Mouse (Mus musculus): ENCODE results near the gene Tead2. TPM values are rescaled to one million over a fixed set of nuclear protein-coding genes. Genes with fewer than 3 reads are reported as not detected.
A peak's percentile ranks its signal among the peaks of the same experiment; 100 is the strongest.

Tead2 gene
- polyA plus RNA-seq, 1 experiment from 2014 or later: 385 TPM

GRCm38 (mm10) chr7:45233580-45234332 is 18.2 kb downstream of the Tead2 start:
- Histone ChIP-seq H3K4me2 (ENCODE audit: low read depth, severe bottlenecking) (peak overlapping the region; percentile 44), H3K27ac (replicated peaks; ENCODE audit: low read depth, low read length) (peak overlapping the region; percentile 68), H3K4me1 (ENCODE audit: control insufficient read depth, insufficient read depth, low read length) (peaks cover 26% of the 10 kb centered on the region), H3K36me3 (ENCODE audit: control insufficient read depth, insufficient read depth, low read length) (peaks cover 29% of the 10 kb centered on the region), H3K9me3 (ENCODE audit: control insufficient read depth, low read length) (no peaks in the 10 kb centered on the region), H3K4me3 (ENCODE audit: low read depth, low read length) (no peak overlapping the region), H3K27me3 (ENCODE audit: control insufficient read depth, insufficient read depth, low read length) (no peaks in the 10 kb centered on the region), H3K9ac (ENCODE audit: low read length) (no peak overlapping the region)
- WGBS: 24% methylated on average over 20 of the region's 20 CpGs
- ATAC-seq (ENCODE audit: insufficient number of reproducible peaks, low FRiP score, low TSS enrichment, low read depth) (no peak), DNase-seq (ENCODE audit: low spot score) (peak; percentile 55)

GRCm38 (mm10) chr7:45234333-45234841 is 18.8 kb downstream of the Tead2 start:
- no peak overlapping the region for H3K9ac ChIP-seq (ENCODE audit: low read length)
- H3K27ac ChIP-seq (replicated peaks; ENCODE audit: low read depth, low read length): peak overlapping the region; percentile 68
- peak; percentile 70 for DNase-seq (ENCODE audit: low spot score)
- ATAC-seq (ENCODE audit: insufficient number of reproducible peaks, low FRiP score, low TSS enrichment, low read depth): no peak
- no peaks in the 10 kb centered on the region for H3K9me3 ChIP-seq (ENCODE audit: control insufficient read depth, low read length)
- H3K4me1 ChIP-seq (ENCODE audit: control insufficient read depth, insufficient read depth, low read length): peaks cover 26% of the 10 kb centered on the region
- peaks cover 3% of the 10 kb centered on the region; the same call in 1 of the 2 replicates for H3K27me3 ChIP-seq (ENCODE audit: control insufficient read depth, insufficient read depth, low read length)
- 8% methylated on average over 29 of the region's 29 CpGs for WGBS
- H3K4me3 ChIP-seq (ENCODE audit: low read depth, low read length): no peak overlapping the region
- peak overlapping the region; percentile 44 for H3K4me2 ChIP-seq (ENCODE audit: low read depth, severe bottlenecking)
- peaks cover 23% of the 10 kb centered on the region for H3K36me3 ChIP-seq (ENCODE audit: control insufficient read depth, insufficient read depth, low read length)

GRCm38 (mm10) chr7:45234922-45235571 is 19.5 kb downstream of the Tead2 start:
- peak; percentile 82 for DNase-seq (ENCODE audit: low spot score)
- peak overlapping the region; percentile 26 for H3K4me3 ChIP-seq (ENCODE audit: low read depth, low read length)
- H3K27ac ChIP-seq (replicated peaks; ENCODE audit: low read depth, low read length): peak overlapping the region; percentile 32
- no peaks in the 10 kb centered on the region for H3K9me3 ChIP-seq (ENCODE audit: control insufficient read depth, low read length)
- H3K4me1 ChIP-seq (ENCODE audit: control insufficient read depth, insufficient read depth, low read length): peaks cover 26% of the 10 kb centered on the region
- peak overlapping the region; percentile 43; the same call in 1 of the 2 replicates for H3K9ac ChIP-seq (ENCODE audit: low read length)
- H3K27me3 ChIP-seq (ENCODE audit: control insufficient read depth, insufficient read depth, low read length): peaks cover 3% of the 10 kb centered on the region; the same call in 1 of the 2 replicates
- peaks cover 17% of the 10 kb centered on the region for H3K36me3 ChIP-seq (ENCODE audit: control insufficient read depth, insufficient read depth, low read length)
- ATAC-seq (ENCODE audit: insufficient number of reproducible peaks, low FRiP score, low TSS enrichment, low read depth): peak; percentile 83
- peak overlapping the region; percentile 44 for H3K4me2 ChIP-seq (ENCODE audit: low read depth, severe bottlenecking)
- WGBS: 3% methylated on average over 21 of the region's 21 CpGs

GRCm38 (mm10) chr7:45235656-45236180 is 20.2 kb downstream of the Tead2 start:
- WGBS: 21% methylated on average over 17 of the region's 17 CpGs
- no peaks in the 10 kb centered on the region for H3K9me3 ChIP-seq (ENCODE audit: control insufficient read depth, low read length)
- peaks cover 3% of the 10 kb centered on the region; the same call in 1 of the 2 replicates for H3K27me3 ChIP-seq (ENCODE audit: control insufficient read depth, insufficient read depth, low read length)
- H3K27ac ChIP-seq (replicated peaks; ENCODE audit: low read depth, low read length): peak overlapping the region; percentile 32; the same call in 1 of the 2 replicates
- peaks cover 17% of the 10 kb centered on the region for H3K36me3 ChIP-seq (ENCODE audit: control insufficient read depth, insufficient read depth, low read length)
- 0 out of 2 replicates have a peak overlapping the region, but pooled peaks have one; percentile 43 for H3K9ac ChIP-seq (ENCODE audit: low read length)
- DNase-seq (ENCODE audit: low spot score): peak; percentile 28
- no peak for ATAC-seq (ENCODE audit: insufficient number of reproducible peaks, low FRiP score, low TSS enrichment, low read depth)
- peaks cover 29% of the 10 kb centered on the region for H3K4me1 ChIP-seq (ENCODE audit: control insufficient read depth, insufficient read depth, low read length)
- peak overlapping the region; percentile 44 for H3K4me2 ChIP-seq (ENCODE audit: low read depth, severe bottlenecking)
- H3K4me3 ChIP-seq (ENCODE audit: low read depth, low read length): peak overlapping the region; percentile 26

GRCm38 (mm10) chr7:45237747-45238699 is 22.5 kb downstream of the Tead2 start:
- Histone ChIP-seq H3K4me3 (ENCODE audit: low read depth, low read length) (no peak overlapping the region), H3K4me2 (ENCODE audit: low read depth, severe bottlenecking) (no peak overlapping the region), H3K27ac (replicated peaks; ENCODE audit: low read depth, low read length) (no peak overlapping the region), H3K36me3 (ENCODE audit: control insufficient read depth, insufficient read depth, low read length) (peaks cover 2% of the 10 kb centered on the region; the same call in 1 of the 2 replicates), H3K9me3 (ENCODE audit: control insufficient read depth, low read length) (no peaks in the 10 kb centered on the region), H3K27me3 (ENCODE audit: control insufficient read depth, insufficient read depth, low read length) (peaks cover 3% of the 10 kb centered on the region; the same call in 1 of the 2 replicates), H3K4me1 (ENCODE audit: control insufficient read depth, insufficient read depth, low read length) (peaks cover 27% of the 10 kb centered on the region), H3K9ac (ENCODE audit: low read length) (no peak overlapping the region)
- peak; percentile 20 for DNase-seq (ENCODE audit: low spot score)
- no peak for ATAC-seq (ENCODE audit: insufficient number of reproducible peaks, low FRiP score, low TSS enrichment, low read depth)
- WGBS: 80% methylated on average over 17 of the region's 17 CpGs

GRCm38 (mm10) chr7:45238723-45239496 is 23.4 kb downstream of the Tead2 start, which contains the start of gene Cd37:
Cd37 (minus strand) TSS chr7:45239115.
- H3K36me3 ChIP-seq (ENCODE audit: control insufficient read depth, insufficient read depth, low read length): no peaks in the 10 kb centered on the region
- H3K4me1 ChIP-seq (ENCODE audit: control insufficient read depth, insufficient read depth, low read length): peaks cover 22% of the 10 kb centered on the region
- no peak within 1 kb of the TSS for H3K4me2 ChIP-seq (ENCODE audit: low read depth, severe bottlenecking)
- DNase-seq (ENCODE audit: low spot score) (no peak), ATAC-seq (ENCODE audit: insufficient number of reproducible peaks, low FRiP score, low TSS enrichment, low read depth) (no peak)
- WGBS: 38% methylated on average over 20 of the region's 20 CpGs
- H3K4me3 ChIP-seq (ENCODE audit: low read depth, low read length): no peak within 1 kb of the TSS
- H3K9ac ChIP-seq (ENCODE audit: low read length): no peak within 1 kb of the TSS
- peaks cover 3% of the 10 kb centered on the region; the same call in 1 of the 2 replicates for H3K27me3 ChIP-seq (ENCODE audit: control insufficient read depth, insufficient read depth, low read length)
- no peaks in the 10 kb centered on the region for H3K9me3 ChIP-seq (ENCODE audit: control insufficient read depth, low read length)
- H3K27ac ChIP-seq (replicated peaks; ENCODE audit: low read depth, low read length): no peak within 1 kb of the TSS

- H3K4me3 ChIP-seq (ENCODE audit: low read depth, low read length): no peak overlapping the region
- WGBS: 87% methylated on average over 7 of the region's 7 CpGs
- H3K4me1 ChIP-seq (ENCODE audit: control insufficient read depth, insufficient read depth, low read length): 0 out of 2 replicates have a peak, but pooled peaks cover 13% of the 10 kb centered on the region
- H3K36me3 ChIP-seq (ENCODE audit: control insufficient read depth, insufficient read depth, low read length): no peaks in the 10 kb centered on the region
- H3K9ac ChIP-seq (ENCODE audit: low read length): no peak overlapping the region
- no peak overlapping the region for H3K4me2 ChIP-seq (ENCODE audit: low read depth, severe bottlenecking)
- ATAC-seq (ENCODE audit: insufficient number of reproducible peaks, low FRiP score, low TSS enrichment, low read depth) (no peak), DNase-seq (ENCODE audit: low spot score) (no peak)
- H3K9me3 ChIP-seq (ENCODE audit: control insufficient read depth, low read length): no peaks in the 10 kb centered on the region
- peaks cover 3% of the 10 kb centered on the region; the same call in 1 of the 2 replicates for H3K27me3 ChIP-seq (ENCODE audit: control insufficient read depth, insufficient read depth, low read length)
- H3K27ac ChIP-seq (replicated peaks; ENCODE audit: low read depth, low read length): no peak overlapping the region
These were observed 24.6 kb downstream of the Tead2 start for GRCm38 (mm10) chr7:45240109-45240508.

Data from limb, embryonic 11.5 days (tissue).